Mouse (Mus musculus) lung, postnatal 14 days (tissue): ENCODE results near the gene Parvb.

Source experiments
- DNase-seq: peaks from one replicate; pipeline ENCODE4 v3.0.0; 2021

Gene Parvb

DNA sequence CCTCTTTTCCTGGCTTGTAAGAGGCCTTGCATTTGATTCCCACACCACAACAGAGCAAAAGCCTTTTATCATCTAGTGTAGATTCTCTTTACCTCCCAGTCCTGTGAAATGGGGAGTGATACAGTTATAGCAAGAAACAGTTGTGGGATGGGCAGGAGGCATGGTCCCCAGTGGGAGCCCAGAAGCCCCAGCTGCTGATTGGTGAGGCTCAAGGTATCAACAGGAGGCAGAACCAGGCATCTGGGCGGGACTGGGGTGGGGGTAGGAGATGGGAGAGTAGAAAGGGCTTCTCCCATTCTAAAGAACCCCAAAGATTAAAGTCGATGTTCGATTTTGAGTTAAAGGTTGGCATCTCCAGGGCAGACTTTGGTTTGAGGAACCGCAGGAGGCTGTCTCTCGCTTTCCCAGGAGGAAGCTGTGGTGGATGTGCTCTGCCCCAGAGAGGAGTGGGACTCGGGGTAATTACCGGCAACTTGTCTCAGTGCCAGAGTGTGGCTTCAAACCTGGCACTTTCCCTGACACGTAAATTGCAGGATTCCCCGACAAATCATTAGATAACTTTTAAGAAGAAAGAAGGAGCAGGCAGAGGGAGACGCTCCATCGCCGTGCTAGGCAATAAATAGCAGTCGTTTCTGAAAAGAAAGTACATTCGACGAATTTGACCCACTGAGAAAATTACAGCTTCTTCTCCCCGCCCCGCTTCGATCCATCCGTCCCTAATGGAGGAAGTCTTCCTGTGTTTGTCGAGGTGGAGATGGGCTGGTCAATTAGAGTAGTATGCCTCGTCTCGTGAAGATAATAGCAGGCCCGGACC, 13.7 kb upstream of the Parvb start:
- no peak for DNase-seq

DNA sequence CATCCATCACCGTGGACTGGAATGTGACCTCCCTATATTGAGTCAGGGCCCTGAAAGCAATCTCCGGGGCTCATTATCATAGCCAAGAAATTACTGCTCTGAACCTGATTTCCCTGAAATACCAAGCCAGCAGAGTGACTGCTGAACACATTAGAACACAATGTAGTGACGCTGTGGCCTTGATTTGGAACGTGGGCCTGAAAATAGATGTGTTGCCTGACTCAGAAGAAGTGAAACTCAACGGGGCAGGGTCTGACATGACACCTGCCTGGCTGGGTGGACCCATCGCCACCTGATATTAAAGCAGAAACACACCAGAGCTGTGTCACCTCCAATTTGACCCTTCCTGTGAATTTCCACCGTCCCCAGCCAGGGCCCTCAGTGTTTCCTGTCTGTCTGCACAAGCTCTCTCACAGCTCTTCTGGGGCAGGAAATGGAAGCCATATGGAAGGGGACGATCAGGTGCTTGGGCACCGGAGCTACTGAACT, 13.0 kb upstream of the Parvb start:
- DNase-seq = peak; percentile 20

DNA sequence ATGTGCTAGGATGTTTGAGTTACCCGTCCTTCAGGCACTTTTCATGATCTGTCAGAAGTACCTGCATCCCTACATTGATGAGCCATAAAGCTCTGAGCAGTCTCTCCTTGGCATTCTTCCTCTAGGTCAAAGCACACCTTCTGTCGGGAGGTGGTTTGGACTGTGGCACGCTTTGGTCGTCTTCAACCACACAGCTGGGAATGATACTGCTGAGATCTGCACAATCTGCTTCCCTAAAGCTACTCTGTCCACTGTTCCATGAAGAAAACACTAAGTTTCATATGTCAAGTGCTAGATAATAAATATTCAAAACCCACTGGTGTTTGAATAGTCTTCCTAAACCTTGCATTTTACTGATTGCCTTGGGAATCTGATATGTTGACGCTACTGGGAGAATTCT, 10.3 kb upstream of the Parvb start:
- no peak for DNase-seq

DNA sequence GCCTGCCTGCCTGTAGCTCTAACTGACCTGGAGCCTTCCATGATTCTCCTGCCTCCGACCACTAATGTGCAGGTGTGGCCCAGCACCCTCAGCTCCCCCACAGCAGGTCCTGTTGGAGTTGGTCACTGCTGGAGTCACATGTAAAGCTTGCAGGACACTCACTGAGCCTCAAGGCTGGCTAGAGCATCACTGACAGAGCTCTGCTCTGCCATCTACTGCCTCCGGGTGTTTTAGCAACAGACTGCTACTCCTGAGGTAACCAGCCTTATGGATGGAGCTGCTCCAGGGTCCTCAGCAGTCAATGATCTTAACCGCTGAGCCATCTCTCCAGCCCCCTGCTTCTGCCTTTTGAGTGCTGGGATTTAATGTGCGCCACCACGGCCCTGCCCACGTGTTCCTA, 8.4 kb upstream of the Parvb start:
- no peak for DNase-seq

DNA sequence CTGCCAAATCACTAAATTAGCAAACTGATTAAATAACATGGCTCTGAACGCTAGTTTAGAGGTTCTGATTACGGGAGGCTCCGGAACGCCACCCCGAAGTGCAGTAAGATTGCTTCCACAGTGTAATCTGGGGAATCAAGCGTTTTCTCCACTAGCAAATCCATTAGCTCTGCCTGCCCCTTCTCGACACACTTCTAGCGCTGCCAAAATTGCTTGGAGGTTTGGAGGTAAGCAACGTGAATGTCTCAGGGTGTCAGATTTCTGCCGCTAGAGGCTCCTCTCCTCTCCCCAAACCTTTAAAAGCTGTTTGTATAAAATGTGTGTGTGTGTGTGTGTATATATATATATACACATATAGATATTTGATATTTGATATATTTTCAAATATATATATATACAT, 7.1 kb upstream of the Parvb start:
- DNase-seq = no peak

DNA sequence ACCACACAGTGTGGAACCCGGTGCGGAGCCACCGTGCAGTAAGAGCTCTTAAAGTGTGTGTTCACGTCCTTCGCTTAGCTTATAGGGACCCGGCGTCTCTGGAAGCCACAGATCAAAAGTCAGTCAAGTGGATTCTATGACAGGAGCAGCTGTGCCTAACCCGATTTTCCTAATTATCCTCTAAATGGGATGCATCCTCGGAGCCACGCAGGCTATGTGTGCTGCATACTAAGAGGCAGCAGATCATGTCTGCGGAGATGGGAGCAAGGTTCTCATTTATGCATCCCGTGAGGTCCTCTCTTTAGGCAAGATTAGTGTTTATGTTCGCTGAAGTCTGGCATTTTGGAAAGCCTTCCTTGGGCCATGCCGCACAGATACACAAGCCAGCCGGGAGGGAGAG, 4.9 kb upstream of the Parvb start:
- no peak for DNase-seq

DNA sequence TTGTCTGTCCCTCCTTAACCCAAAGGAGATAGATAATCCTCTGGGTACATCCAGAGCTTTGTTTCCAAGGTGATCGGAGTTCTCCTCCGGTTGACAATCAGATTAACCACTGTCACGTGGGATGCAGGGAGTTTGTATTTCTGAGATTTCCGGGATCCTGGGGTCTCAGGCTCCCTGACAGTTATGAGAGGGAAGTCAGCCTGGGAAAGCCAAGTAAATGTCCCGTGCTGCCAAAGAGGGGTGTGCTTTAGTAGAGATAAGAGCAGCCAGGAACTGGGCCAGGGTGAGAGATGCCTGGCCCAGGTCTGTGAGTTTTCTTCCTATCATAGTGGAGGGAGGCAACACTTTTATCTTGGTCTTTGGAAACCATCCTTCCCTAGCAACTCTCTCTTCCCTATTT, 1.2 kb upstream of the Parvb start:
- peak; percentile 31 for DNase-seq

DNA sequence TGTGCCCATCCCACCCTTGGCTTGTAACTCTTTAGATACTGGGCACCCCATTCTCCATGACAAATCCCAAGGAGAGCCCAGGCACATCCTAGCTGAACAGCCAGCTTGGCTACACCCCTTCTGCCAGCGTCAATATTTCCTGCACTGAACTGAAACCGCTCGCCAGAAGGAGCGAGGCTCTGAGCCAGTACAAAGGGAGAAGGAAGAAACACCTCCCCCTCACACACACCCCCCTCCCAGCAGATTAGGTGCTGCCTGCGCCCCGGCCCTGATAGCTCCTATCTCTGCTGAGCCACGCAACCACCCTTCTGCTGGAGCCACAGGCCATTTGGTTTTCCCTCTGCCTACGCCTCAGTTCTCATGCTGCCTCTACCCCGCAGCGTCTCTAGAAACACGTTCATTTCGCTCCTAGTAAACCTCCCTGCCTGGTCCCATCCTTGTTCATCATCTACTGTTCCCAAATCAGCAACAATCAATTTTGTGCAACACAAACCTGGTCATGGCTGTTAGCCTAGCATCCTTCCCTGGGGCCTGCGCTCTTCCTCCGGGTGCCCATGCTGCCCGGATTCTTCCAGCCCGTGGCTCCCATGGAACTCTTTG, 630 bp upstream of the Parvb start:
- peak; percentile 52 for DNase-seq

DNA sequence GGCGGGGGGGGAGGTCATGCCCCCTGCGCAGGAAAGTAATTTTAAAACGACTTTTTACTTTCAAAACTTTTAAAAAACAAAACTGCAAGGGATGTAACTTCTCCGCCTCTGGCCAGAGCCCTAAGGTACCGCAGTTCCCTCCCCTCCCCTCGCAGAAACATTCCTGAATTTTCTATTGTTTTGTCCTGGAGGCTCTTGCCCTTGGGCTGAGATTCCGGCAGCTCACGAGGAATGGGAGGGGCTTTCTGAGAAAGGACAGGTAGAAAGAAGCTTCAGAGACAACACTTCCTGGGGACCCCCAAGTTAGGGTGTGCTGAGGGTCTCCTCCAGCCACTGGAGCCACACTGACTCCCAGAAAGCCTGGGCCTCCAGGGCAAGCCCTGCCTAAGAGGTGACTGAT, 766 bp downstream of the Parvb start:
- DNase-seq = no peak

DNA sequence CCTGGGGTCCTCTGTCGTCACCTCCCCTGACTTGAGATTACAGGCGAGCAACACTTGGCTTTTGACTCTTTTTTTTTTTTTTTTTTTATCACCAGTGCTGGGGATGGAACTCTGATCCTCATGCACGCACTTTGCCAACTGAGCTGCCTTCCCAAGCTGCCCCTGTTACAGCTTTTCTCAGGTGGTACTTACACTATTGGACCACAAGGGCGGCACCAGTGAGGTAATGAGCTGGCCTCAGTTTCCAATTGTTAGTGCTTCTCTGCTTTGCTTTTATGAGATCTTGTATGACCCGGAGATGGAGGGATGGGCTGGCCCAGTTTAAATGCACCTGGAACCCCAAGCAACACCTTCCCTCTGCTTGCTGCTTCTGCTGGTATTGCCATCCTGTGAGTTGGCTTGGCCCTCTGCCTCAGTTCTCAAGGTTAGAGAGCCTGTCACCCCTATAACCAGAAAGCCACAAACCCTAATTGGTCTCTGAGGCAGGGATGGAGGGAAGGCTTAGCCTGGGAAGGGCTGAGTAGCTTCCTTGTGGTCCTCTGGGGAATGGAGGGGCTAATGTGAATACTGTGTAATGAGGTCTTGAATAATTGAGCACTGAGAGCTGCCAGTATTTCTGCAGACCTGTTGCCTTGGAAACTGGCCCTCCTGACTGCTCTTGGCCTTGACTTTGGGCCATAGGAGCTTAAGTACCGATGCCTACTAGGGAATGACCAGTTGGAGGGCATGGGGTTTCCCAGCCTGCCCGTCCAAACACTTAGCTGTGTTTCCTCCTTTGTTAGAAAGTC, 3.1 kb downstream of the Parvb start:
- DNase-seq = no peak

DNA sequence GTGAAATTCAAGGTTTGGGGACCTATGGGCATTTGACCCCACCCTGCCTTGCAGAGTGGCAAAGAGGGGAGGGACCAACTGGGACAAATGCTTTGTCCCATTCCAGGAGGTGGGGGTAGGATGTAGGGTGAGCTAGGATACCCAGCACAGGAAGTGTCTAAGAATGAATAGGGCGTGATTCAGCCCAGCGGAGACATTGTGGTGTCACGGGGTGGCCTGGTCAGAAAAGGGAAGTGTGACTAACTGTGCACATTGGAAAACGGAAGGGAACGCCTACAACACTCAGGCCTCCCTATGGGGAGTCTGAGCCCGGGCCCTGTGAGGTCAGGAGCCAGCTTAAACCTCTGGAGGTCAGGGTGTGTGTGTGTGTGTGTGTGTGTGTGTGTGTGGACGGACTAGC, 3.8 kb downstream of the Parvb start:
- peak; percentile 73 for DNase-seq

DNA sequence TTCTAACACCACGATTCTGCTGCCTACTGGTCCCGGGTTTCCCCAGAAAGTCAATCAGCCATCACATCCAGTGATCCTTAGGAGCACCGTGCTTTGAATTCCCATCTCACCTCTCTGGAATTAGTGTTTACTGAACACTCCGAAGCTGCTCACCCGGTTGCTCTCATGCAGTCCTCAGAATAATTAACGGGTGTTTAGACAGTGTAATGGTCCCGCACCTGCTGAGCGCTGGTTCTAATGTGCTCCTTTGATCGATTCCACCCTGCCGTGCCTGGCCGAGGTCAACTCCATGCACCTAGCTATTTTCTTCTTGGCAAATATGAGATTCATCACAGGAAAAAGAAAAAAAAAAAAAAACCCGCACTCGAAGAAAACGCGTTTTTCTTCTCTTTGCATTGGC, 6.7 kb downstream of the Parvb start:
- no peak for DNase-seq

DNA sequence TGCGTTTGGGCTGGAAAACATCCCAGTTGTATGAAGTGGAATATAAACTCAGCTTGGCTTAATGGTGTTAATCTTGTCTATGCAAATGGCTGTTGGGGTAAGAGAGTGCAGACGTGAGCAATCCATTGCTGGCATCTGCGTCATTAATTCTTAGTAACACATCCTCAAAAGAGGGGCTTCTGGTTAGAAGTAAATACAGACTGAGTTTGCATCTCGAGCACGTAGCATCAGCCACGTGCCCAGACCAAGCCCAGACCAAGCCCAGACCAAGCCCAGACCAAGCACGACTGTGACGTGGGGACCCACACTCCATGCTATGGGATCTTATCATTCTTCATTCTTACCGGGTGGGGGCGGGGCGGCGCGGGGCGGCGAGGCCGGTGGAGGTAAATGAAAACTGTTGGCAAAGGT, 7.2 kb downstream of the Parvb start:
- no peak for DNase-seq

DNA sequence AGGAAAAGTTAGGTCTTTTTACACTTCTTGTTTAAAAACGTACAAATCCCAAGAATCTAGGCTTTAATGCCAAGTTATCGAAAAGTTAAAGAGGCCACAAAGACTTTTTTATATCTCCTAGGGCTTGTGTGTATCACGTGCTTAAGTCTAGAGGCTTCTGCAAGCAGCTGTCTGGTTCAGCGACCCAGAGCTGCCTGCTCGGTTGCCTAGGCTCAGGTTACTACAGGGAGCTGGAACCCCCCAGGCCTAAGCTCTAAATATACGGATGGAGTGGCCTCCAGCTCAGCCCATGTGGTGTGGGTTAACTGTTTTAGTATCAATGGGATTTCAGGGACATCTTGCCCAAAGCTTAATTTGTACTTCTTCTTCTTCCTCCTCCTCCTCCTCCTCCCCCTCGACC, 9.7 kb downstream of the Parvb start:
- no peak for DNase-seq

DNA sequence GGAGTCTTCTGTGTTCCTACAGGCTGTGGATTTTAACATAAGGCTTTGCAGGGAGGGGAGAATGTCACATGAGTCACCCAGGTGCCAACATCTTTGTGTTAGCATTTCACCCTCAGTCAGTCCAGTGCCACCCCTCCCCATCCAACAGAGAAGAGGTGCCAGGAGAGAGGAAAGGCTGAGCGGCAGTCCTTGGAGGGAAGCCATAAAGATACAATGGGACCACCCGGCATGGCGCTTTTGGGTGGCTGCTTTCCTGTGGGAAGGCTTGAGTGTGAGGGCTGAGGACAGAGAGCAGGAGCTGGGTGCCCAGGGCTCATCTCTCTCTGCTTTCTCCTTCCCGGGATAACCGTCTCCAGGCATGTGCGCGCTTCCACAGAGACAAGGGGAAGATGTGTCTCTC, 13.3 kb downstream of the Parvb start:
- DNase-seq = no peak

DNA sequence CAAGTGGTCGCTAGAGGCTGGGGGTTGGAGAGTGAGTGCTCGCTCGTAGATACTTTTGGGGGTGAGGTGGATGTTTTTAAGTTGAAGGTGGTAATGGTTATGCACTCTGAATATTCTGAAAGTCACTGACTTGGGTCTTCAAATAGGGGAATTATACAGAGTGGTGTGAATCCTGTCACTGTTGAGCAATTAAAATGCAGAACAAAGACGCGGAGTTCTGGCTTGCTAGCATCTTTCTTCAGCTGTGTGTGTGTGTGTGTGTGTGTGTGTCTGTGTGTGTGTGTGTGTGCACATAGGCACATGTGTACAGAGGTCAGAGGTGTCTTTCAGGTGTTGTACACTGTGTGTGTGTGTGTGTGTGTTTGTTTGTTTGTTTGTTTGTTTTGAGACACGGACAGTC, 14.4 kb downstream of the Parvb start:
- DNase-seq = no peak

DNA sequence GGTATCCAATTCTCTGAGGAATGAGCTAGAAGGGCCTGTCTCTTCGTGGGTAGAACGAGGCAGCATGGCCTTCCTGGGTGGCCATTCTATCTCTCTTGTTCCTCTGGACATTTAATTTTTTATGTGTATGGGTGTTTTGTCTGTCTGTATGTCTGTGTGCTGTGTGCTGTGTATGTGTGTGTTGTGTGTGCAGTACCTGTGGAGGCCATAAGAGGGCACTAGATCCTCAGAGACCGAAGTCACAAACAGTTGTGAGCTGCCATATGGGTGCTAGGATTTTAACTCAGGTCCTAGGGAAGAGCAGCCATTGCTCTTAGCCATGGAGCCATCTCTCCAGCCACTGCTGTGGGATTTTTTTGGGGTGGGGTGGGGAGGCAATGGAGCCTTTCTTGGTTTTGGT, 15.5 kb downstream of the Parvb start:
- no peak for DNase-seq

DNA sequence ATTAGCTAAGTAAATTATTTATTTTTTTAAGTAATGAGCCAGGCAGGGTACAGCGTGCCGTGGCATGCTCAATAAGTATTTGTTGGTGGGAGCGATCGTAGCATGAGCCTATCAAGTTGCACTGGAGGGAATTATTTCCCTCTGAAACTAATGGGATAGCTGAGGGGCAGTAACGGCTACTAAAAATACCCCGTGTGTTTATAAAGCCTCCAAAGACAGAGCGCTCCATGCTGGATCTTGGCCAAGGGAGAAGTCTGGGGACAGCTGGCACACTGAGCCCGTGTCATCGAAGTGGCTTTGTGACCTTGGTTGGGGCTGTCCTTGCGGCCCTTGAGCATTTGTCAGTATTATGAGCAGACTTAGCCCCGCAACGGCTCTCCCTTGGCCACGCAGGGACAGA, 19.4 kb downstream of the Parvb start:
- DNase-seq = peak; percentile 74

DNA sequence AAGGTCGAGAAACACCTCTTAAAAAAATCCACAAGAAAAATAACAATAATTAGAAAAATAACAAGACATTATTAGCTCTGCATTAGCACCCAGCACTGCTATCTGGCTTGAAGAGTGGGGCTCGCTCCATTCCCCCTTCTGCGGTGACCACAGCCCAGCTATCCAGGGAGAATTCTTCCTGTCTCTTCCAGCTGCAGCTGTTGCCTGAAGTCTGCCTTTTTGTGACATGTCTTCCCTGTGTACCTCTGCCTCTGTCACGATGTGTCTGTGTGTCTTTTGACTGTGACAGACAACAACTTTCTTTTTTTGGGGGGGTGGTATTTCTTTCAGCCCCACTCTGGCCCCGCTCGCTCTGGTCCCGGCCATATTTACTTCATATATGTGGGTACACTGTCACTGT, 20.8 kb downstream of the Parvb start:
- no peak for DNase-seq

DNA sequence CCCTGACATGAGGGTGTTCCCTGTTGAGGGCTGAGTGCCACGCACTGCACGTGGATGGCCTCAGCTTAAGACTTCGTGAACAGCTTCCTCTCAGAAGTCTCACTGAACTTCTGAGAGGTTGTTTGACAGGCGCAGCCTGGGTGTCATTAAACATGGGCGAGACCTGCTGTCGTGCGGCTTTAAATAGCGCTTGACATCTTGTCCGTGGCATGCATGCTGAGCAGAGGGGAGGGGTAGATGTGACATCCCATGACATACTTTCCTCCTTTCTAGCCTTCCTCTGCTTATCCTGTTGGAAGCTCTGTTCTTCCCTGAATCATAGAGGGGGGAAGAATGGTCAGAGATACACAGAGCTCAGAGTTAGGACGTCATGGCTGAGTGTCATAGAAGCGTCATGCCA, 21.9 kb downstream of the Parvb start:
- no peak for DNase-seq

DNA sequence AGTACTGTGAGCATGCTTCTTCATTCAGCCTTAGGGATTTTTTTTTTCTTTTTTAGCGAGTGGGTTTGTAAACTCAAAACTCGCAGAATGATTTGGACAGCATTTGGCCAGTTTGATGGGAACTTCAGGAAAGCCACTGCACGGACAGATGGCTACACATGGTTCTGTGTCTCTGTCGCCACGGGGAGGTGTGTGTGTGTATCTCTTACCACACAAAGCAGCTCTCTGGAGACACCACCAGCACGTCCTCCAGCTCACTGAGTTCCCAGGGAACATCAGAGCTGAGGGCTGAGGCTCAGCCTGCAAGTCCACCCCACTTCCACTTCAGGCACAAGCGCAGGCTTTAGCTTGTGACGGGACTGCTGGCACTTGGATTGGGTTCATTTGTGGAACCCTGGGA, 22.5 kb downstream of the Parvb start:
- no peak for DNase-seq

DNA sequence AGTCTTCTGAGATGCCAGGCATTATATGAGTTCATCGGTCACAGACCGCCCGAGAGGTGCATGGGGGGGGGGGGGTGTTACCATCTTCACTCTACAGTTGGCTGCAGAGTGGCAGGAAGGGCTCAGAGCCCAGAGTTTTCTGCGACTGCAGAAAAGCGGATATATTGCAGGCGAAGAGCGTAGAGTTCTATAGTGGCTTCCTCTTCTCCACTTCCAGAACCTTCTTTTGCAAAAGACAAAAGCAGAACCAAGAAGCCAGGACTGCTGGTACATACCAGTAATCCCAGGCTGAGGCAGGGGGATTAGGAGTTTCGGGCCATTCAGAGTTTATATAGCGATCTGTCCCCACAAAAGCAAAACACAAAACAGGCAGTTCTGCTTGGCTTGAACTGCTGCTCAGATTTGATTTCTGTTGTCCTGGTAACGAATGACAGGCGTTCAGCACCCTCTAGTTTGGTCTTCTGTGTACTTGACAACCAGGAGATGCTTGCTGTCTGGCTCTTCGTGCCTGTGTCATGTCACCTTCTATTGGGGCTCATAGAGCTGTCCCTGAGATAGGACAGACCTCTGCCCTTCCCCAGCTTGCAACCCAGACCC, 24.5 kb downstream of the Parvb start:
- DNase-seq = no peak

DNA sequence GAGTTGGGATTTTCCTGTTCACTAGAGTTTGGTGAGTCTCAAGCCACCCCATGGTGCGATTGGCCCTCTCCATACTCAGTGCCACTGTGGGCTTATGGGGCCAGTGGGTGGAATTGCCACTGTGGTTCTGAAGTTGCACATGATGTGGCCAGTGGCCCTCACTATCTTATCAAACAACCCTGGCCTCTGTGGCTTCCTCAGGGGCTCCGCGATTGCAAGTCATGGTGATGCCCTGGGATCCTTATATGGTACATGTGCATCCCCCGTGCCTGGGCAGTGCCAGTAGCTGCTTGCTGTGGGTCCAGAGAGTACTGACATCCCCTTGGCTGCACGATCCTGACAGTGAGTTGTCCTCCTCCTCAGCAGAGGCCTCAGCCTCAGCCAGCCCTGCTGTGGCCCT, 25.0 kb downstream of the Parvb start:
- no peak for DNase-seq
